Comparison of ENCODE assay signal across 22 mouse cellular contexts in the genomic region with DNA sequence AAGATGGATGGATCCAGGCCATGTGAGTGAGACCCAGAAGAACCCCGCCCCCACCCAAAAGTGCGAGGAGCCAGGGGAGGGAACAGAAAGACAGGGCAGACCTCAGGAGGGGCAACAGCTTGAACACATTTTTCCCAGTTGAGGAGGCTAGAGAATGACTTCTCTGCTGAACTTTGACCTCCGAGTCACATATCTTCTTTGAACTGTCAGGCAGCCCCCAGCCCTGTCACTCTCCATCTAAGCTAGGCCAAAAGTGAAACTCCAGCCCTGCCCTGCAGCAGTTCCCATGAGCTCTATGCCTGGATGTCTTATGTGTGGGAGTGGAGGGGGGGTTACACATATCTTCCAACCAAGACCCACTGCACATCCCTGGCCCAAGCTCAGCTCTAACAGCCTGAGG.
DNase-seq lines count a peak whose midpoint lies in the region; ATAC-seq and TF ChIP-seq lines count a peak whose summit lies in the region.
"Had no signal": no experiment of that assay in that cellular context is flagged by ENCODE, and none has a peak within 500 bp of the region (broad histone marks: within the 10 kb centered on the region; RNA-seq: fewer than 3 reads in every experiment).

No protein-coding gene starts in this region.

- no peaks in the 10 kb centered on the region for H3K36me3 ChIP-seq in hindbrain, embryonic 10.5 days
- H3K36me3 ChIP-seq in hindbrain, embryonic 13.5 days: no peaks in the 10 kb centered on the region
- H3K36me3 ChIP-seq in kidney, postnatal 0 days (ENCODE audit: insufficient read depth, low read length): no peaks in the 10 kb centered on the region
- no peaks in the 10 kb centered on the region for H3K36me3 ChIP-seq in midbrain, embryonic 10.5 days
- H3K36me3 ChIP-seq in midbrain, embryonic 11.5 days (ENCODE audit: control insufficient read depth, insufficient read depth, low read length): no peaks in the 10 kb centered on the region
- no peaks in the 10 kb centered on the region for H3K36me3 ChIP-seq in embryonic facial prominence, embryonic 10.5 days (replicated peaks)
- H3K36me3 ChIP-seq: embryonic facial prominence, embryonic 15.5 days; heart, embryonic 15.5 days; limb, embryonic 12.5 days; midbrain, embryonic 15.5 days had no signal

- H3K4me1 ChIP-seq in hindbrain, embryonic 10.5 days (replicated peaks): peaks cover 30% of the 10 kb centered on the region
- peaks cover 14% of the 10 kb centered on the region for H3K4me1 ChIP-seq in hindbrain, embryonic 13.5 days (replicated peaks)
- H3K4me1 ChIP-seq in kidney, postnatal 0 days (replicated peaks; ENCODE audit: insufficient read depth, low read length): peaks cover 7% of the 10 kb centered on the region; the same call in 1 of the 2 replicates
- peaks cover 25% of the 10 kb centered on the region for H3K4me1 ChIP-seq in midbrain, embryonic 10.5 days
- peaks cover 6% of the 10 kb centered on the region for H3K4me1 ChIP-seq in midbrain, embryonic 11.5 days (ENCODE audit: control insufficient read depth, insufficient read depth, low read length)
- H3K4me1 ChIP-seq in embryonic facial prominence, embryonic 10.5 days: peaks cover 40% of the 10 kb centered on the region

- 35% methylated on average over 3 of the region's 3 CpGs for WGBS in hindbrain, embryonic 10.5 days
- 43% methylated on average over 3 of the region's 3 CpGs for WGBS in hindbrain, embryonic 13.5 days
- 34% methylated on average over 3 of the region's 3 CpGs for WGBS in kidney, postnatal 0 days
- WGBS in midbrain, embryonic 10.5 days: 54% methylated on average over 3 of the region's 3 CpGs
- 57% methylated on average over 3 of the region's 3 CpGs for WGBS in midbrain, embryonic 11.5 days
- 36% methylated on average over 3 of the region's 3 CpGs for WGBS in embryonic facial prominence, embryonic 10.5 days

- peaks cover 58% of the 10 kb centered on the region for H3K27me3 ChIP-seq in hindbrain, embryonic 10.5 days (ENCODE audit: insufficient read depth, poor library complexity, severe bottlenecking)
- peaks cover 35% of the 10 kb centered on the region for H3K27me3 ChIP-seq in hindbrain, embryonic 13.5 days
- H3K27me3 ChIP-seq in kidney, postnatal 0 days (ENCODE audit: insufficient read depth, low read length): peaks cover 3% of the 10 kb centered on the region; the same call in 1 of the 2 replicates
- H3K27me3 ChIP-seq in midbrain, embryonic 10.5 days (ENCODE audit: low read depth, poor library complexity, severe bottlenecking): peaks cover 50% of the 10 kb centered on the region
- H3K27me3 ChIP-seq in midbrain, embryonic 11.5 days (ENCODE audit: control insufficient read depth, insufficient read depth, low read length): peaks cover 17% of the 10 kb centered on the region
- peaks cover 59% of the 10 kb centered on the region for H3K27me3 ChIP-seq in embryonic facial prominence, embryonic 10.5 days (replicated peaks; ENCODE audit: low read depth, poor library complexity, severe bottlenecking)

- TF ChIP-seq CTCF in kidney, postnatal 0 days (IDR thresholded peaks at IDR 0.05; ENCODE audit: low read depth): no peak

- no peak overlapping the region for H3K9ac ChIP-seq in hindbrain, embryonic 13.5 days
- H3K9ac ChIP-seq in kidney, postnatal 0 days (ENCODE audit: low read depth, low read length): no peak overlapping the region
- H3K9ac ChIP-seq in midbrain, embryonic 11.5 days (ENCODE audit: low read length): no peak overlapping the region
- H3K9ac ChIP-seq: embryonic facial prominence, embryonic 15.5 days; heart, embryonic 15.5 days; limb, embryonic 12.5 days; liver, postnatal 0 days; midbrain, embryonic 15.5 days had no signal

- H3K4me3 ChIP-seq in hindbrain, embryonic 10.5 days: no peak overlapping the region
- H3K4me3 ChIP-seq in hindbrain, embryonic 13.5 days: no peak overlapping the region
- no peak overlapping the region for H3K4me3 ChIP-seq in kidney, postnatal 0 days (replicated peaks; ENCODE audit: low read depth, low read length)
- H3K4me3 ChIP-seq in midbrain, embryonic 10.5 days: no peak overlapping the region
- no peak overlapping the region for H3K4me3 ChIP-seq in midbrain, embryonic 11.5 days (ENCODE audit: low read depth, low read length)
- H3K4me3 ChIP-seq in embryonic facial prominence, embryonic 10.5 days: no peak overlapping the region
- H3K4me3 ChIP-seq: embryonic facial prominence, embryonic 15.5 days; gastrocnemius, adult 2 months; heart, embryonic 15.5 days; layer of hippocampus, adult 2 months; limb, embryonic 12.5 days; midbrain, embryonic 15.5 days; myocyte had no signal

- peak; percentile 50 for DNase-seq in hindbrain, embryonic 10.5 days (ENCODE audit: low spot score)
- DNase-seq in kidney, postnatal 0 days (ENCODE audit: low spot score): peak; percentile 76
- no peak for DNase-seq in kidney, adult 18-20 months
- DNase-seq in midbrain, embryonic 10.5 days (ENCODE audit: low spot score): peak; percentile 25
- DNase-seq in midbrain, embryonic 11.5 days (ENCODE audit: low spot score, missing footprints): no peak
- peak; percentile 60 for DNase-seq in embryonic facial prominence, embryonic 10.5 days (ENCODE audit: low spot score)
- DNase-seq in thymus, postnatal 25 days: no peak
- DNase-seq: adrenal gland, adult 8-10 months; kidney, adult 8-10 months; layer of hippocampus, postnatal 36 days; liver, postnatal 0 days had no signal

- no peak overlapping the region; the same call in 1 of the 2 replicates for H3K27ac ChIP-seq in hindbrain, embryonic 10.5 days
- no peak overlapping the region for H3K27ac ChIP-seq in hindbrain, embryonic 13.5 days
- H3K27ac ChIP-seq in kidney, postnatal 0 days: no peak overlapping the region
- no peak overlapping the region for H3K27ac ChIP-seq in midbrain, embryonic 10.5 days (replicated peaks)
- no peak overlapping the region for H3K27ac ChIP-seq in midbrain, embryonic 11.5 days (ENCODE audit: low read depth, low read length)
- no peak overlapping the region for H3K27ac ChIP-seq in embryonic facial prominence, embryonic 10.5 days (replicated peaks)
- H3K27ac ChIP-seq: embryonic facial prominence, embryonic 15.5 days; gastrocnemius, adult 2 months; heart, embryonic 15.5 days; layer of hippocampus, adult 2 months; limb, embryonic 12.5 days; midbrain, embryonic 15.5 days had no signal

- no peak overlapping the region for H3K4me2 ChIP-seq in hindbrain, embryonic 13.5 days
- no peak overlapping the region for H3K4me2 ChIP-seq in kidney, postnatal 0 days (ENCODE audit: low read length)
- no peak overlapping the region for H3K4me2 ChIP-seq in midbrain, embryonic 11.5 days
- H3K4me2 ChIP-seq: embryonic facial prominence, embryonic 15.5 days; heart, embryonic 15.5 days; limb, embryonic 12.5 days; liver, embryonic 11.5 days; midbrain, embryonic 15.5 days had no signal

- H3K9me3 ChIP-seq in hindbrain, embryonic 10.5 days: no peaks in the 10 kb centered on the region
- no peaks in the 10 kb centered on the region for H3K9me3 ChIP-seq in hindbrain, embryonic 13.5 days
- no peaks in the 10 kb centered on the region for H3K9me3 ChIP-seq in kidney, postnatal 0 days (replicated peaks; ENCODE audit: low read length)
- H3K9me3 ChIP-seq in midbrain, embryonic 10.5 days (replicated peaks): no peaks in the 10 kb centered on the region
- no peaks in the 10 kb centered on the region for H3K9me3 ChIP-seq in midbrain, embryonic 11.5 days (ENCODE audit: control insufficient read depth, low read length)
- no peaks in the 10 kb centered on the region for H3K9me3 ChIP-seq in embryonic facial prominence, embryonic 10.5 days
- H3K9me3 ChIP-seq: embryonic facial prominence, embryonic 15.5 days; heart, embryonic 15.5 days; limb, embryonic 12.5 days; midbrain, embryonic 15.5 days had no signal

- no peak for ATAC-seq in hindbrain, embryonic 13.5 days (ENCODE audit: low FRiP score)
- ATAC-seq in kidney, postnatal 0 days (replicated peaks; ENCODE audit: low FRiP score, low read depth): peak; percentile 81
- ATAC-seq in midbrain, embryonic 11.5 days (ENCODE audit: low FRiP score): no peak
- ATAC-seq: activated CD4-positive, CD25-positive, alpha-beta regulatory T cell, adult 4 months; forebrain, embryonic 14.5 days; liver, postnatal 0 days; midbrain, embryonic 15.5 days had no signal

Comparison
In these comparisons a context has a peak if more than half of its experiments do, and no peak if none do; other contexts are left out.
1. DNase-seq: peak in hindbrain, embryonic 10.5 days (single experiment), kidney, postnatal 0 days (single experiment), midbrain, embryonic 10.5 days (single experiment) and embryonic facial prominence, embryonic 10.5 days (single experiment); none in kidney, adult 18-20 months (single experiment), midbrain, embryonic 11.5 days (single experiment) and thymus, postnatal 25 days (single experiment).